Mouse (Mus musculus) heart, postnatal 0 days (tissue): Measurements from ENCODE around the gene Rab11b.

Experiments used
- CTCF ChIP-seq: IDR thresholded peaks from 2 replicates; pipeline ENCODE4 v1.5.1; 2016; ENCODE audit warnings: antibody characterized with exemption, control low read depth, low read depth
- EP300 ChIP-seq: IDR thresholded peaks from 2 replicates; pipeline ENCODE4 v1.6.1; 2016; ENCODE audit warnings: antibody characterized with exemption, low read depth

GRCm38 (mm10) chr17:33742420-33742819 lies 17.9 kb downstream of the Rab11b start:
- TF ChIP-seq CTCF (no peak), EP300 (no peak)
